Mouse (Mus musculus) olfactory bulb, adult 2 months (tissue): ENCODE data around the gene Nt5c1a.

Experiments used
- CTCF ChIP-seq: fragments of 200-500 bp; IDR thresholded peaks from 2 replicates; pipeline ENCODE4 v1.5.1; 2012; ENCODE audit warnings: low read depth, mild to moderate bottlenecking, low read length, moderate library complexity; ENCODE audit not compliant: insufficient read depth
- POLR2A ChIP-seq: fragments of 200-500 bp; IDR thresholded peaks from 2 replicates; pipeline ENCODE4 v1.6.1; 2012; ENCODE audit warnings: mild to moderate bottlenecking, low read depth, low read length, moderate library complexity; ENCODE audit not compliant: insufficient read depth

- TF ChIP-seq POLR2A (no peak), CTCF (no peak)
Measured at GRCm38 (mm10) chr4:123184816-123185215, 16.5 kb upstream of the Nt5c1a start.
